Mouse (Mus musculus): ENCODE results near the gene Txndc15.

DNA sequence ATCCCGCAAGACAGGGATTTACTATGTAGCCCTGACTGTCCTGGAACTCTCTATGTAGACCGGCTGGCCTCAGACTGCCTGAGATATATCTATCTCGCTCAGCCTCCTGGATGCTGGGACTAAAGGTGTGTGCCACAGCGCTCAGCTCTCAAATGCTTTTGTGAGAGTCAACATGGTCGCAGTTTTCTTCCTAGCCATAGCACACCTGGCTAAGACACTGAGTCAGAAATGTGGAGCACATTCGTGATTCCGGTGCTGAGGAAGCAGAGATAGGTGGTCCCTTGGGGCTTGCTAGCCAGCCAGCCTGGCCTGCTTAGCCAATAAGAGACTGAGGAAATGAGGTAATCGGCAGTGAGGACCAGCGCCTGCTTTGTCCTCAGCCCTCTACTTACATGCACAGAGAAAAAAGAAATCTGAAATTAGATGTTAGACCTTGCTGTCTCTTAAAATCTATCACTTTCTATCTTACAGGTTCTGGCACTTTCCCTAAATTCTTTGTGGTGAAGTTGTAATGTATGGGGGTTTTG lies 28.3 kb upstream of the Txndc15 start:
- TF ChIP-seq CTCF (IDR thresholded peaks at IDR 0.05; ENCODE audit: low read depth, low read length) = no peak
- no peak for TF ChIP-seq GATA2 (IDR thresholded peaks at IDR 0.05; ENCODE audit: borderline replicate concordance, low read depth, low read length)
- TF ChIP-seq GATA1 (IDR thresholded peaks at IDR 0.05; ENCODE audit: borderline replicate concordance, low read length) = no peak
- TF ChIP-seq TAL1 (conservative IDR thresholded peaks at IDR 0.05; ENCODE audit: low read depth, low read length) = no peak
- TF ChIP-seq POLR2AphosphoS5 (IDR thresholded peaks at IDR 0.05; ENCODE audit: insufficient replicate concordance, low read depth, low read length) = no peak

Data from G1E (cell line).